In the genomic region with DNA sequence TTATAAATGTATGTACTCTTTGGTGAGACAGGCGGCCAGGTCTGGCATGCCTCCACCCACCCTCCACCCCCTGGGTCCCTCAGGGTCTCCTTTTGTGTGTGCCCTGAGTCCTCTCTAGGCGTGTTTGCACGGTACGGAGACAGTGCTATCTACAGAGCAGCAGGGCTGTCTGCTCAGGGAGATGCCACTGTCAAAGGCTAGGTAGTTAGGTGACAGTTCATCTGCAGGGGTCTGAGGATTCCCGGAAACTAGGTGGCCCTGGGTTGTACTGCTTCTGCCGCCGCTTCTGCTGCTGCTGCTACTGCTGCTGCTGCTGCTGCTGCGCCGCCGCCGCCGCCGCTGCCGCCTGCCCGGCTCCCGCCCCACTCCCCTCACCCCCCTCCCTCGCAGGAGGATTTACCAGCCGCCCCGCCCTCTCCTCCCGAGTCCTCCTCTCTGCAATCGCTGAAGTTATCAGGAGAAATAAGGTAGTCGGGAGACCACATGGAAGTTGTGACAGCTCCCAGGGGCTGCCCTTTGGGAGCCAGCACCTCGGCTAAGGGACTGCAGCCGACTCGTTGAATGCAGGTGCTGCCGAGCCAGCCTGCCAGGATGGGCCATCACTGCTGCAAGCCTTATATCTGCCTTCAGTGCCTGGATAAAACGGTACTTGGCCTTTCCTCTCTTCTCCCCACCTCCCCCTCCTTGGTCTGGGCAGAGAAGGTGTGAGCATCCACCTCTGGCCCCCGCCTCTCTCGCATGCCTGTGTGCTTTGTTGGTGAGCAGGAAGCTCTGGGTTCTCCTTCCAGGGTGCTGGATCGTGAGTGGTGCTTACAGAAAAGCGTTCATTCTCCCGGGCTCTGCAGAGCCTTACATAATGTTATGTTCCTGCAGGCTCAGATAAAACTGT, we compare ENCODE assay signal across 8 mouse cellular contexts.
DNase-seq lines count a peak whose midpoint lies in the region; ATAC-seq lines count a peak whose summit lies in the region.

No protein-coding gene starts in this region.

- under 1% methylated on average over 31 of the region's 32 CpGs for WGBS in heart, embryonic 15.5 days
- WGBS in lung, embryonic 15.5 days: 1% methylated on average over 32 of the region's 32 CpGs

- ATAC-seq in megakaryocyte, adult 5-6 weeks (ENCODE audit: poor library complexity, severe bottlenecking): no peak
- peak; percentile 65 for ATAC-seq in heart, embryonic 15.5 days (replicated peaks; ENCODE audit: insufficient number of reproducible peaks, insufficient read depth, low FRiP score, low read depth)
- ATAC-seq in lung, embryonic 15.5 days (ENCODE audit: borderline replicate concordance, extremely low read depth, low FRiP score, low TSS enrichment): peak; percentile 42; the same call in 1 of the 2 replicates

- H3K9ac ChIP-seq in heart, embryonic 15.5 days: peak overlapping the region; percentile 66
- H3K9ac ChIP-seq in lung, embryonic 15.5 days: peak overlapping the region; percentile 27; the same call in 1 of the 2 replicates

- peak; percentile 65 for DNase-seq in embryo, embryonic 9.5 days (ENCODE audit: extremely low spot score)
- DNase-seq in layer of hippocampus, postnatal 14 days (ENCODE audit: low spot score in 2 of 2): peak; percentile 36 to 47
- DNase-seq in right cerebral cortex, postnatal 10 days (ENCODE audit: low spot score in 2 of 2): peak; percentile 74 to 81
- no peak for DNase-seq in c-Kit-positive CD71-positive TER-119-positive erythroid progenitor cells, embryonic 14.5 days (ENCODE audit: low spot score)

- peak overlapping the region; percentile 78 for H3K4me2 ChIP-seq in heart, embryonic 15.5 days
- H3K4me2 ChIP-seq in lung, embryonic 15.5 days: peak overlapping the region; percentile 85

- peak overlapping the region; percentile 79 for H3K4me3 ChIP-seq in megakaryocyte, embryonic 14.5 days (replicated peaks)
- H3K4me3 ChIP-seq in heart, embryonic 15.5 days: peak overlapping the region; percentile 70
- peak overlapping the region; percentile 49 for H3K4me3 ChIP-seq in lung, embryonic 15.5 days

- peaks cover 29% of the 10 kb centered on the region for H3K9me3 ChIP-seq in megakaryocyte, embryonic 14.5 days
- H3K9me3 ChIP-seq in heart, embryonic 15.5 days (replicated peaks): no peaks in the 10 kb centered on the region
- H3K9me3 ChIP-seq in lung, embryonic 15.5 days: no peaks in the 10 kb centered on the region

- H3K4me1 ChIP-seq in megakaryocyte, embryonic 14.5 days: peaks cover 8% of the 10 kb centered on the region; the same call in 1 of the 2 replicates
- peaks cover 8% of the 10 kb centered on the region for H3K4me1 ChIP-seq in heart, embryonic 15.5 days (replicated peaks)
- H3K4me1 ChIP-seq in lung, embryonic 15.5 days: peaks cover 8% of the 10 kb centered on the region; the same call in 1 of the 2 replicates

- H3K27me3 ChIP-seq in megakaryocyte, embryonic 14.5 days (replicated peaks): peaks cover 32% of the 10 kb centered on the region
- no peaks in the 10 kb centered on the region for H3K27me3 ChIP-seq in heart, embryonic 15.5 days
- peaks cover 26% of the 10 kb centered on the region; the same call in 1 of the 2 replicates for H3K27me3 ChIP-seq in lung, embryonic 15.5 days

- H3K27ac ChIP-seq in heart, embryonic 15.5 days: peak overlapping the region; percentile 97
- H3K27ac ChIP-seq in lung, embryonic 15.5 days: no peak overlapping the region; the same call in 1 of the 2 replicates

- no peaks in the 10 kb centered on the region for H3K36me3 ChIP-seq in megakaryocyte, embryonic 14.5 days (replicated peaks; ENCODE audit: low read length)
- no peaks in the 10 kb centered on the region for H3K36me3 ChIP-seq in heart, embryonic 15.5 days
- no peaks in the 10 kb centered on the region for H3K36me3 ChIP-seq in lung, embryonic 15.5 days
